Mouse (Mus musculus): ENCODE measurements around the gene Adat3. TPM values are rescaled to one million over a fixed set of nuclear protein-coding genes. Genes with fewer than 3 reads are reported as not detected.
"Not testable (repeated sequence)": the region's sequence is repeated elsewhere in the genome, so short reads cannot be mapped to it uniquely, and the experiment has no call there.

Adat3 gene
- polyA plus RNA-seq, 1 experiment from 2014 or later = 6.7 TPM

GRCm38 (mm10) chr10:80605721-80606120, 3.0 kb downstream of the Adat3 start, which contains the start of gene Gm49322:
TSS of gene Gm49322 (plus strand) at chr10:80606021.
- peaks cover 24% of the 10 kb centered on the region for H3K36me3 ChIP-seq (ENCODE audit: control insufficient read depth, insufficient read depth, low read length)
- not testable (repeated sequence) for H3K27ac ChIP-seq (ENCODE audit: low read length); H3K27me3 ChIP-seq (ENCODE audit: control insufficient read depth, insufficient read depth, low read length); H3K4me3 ChIP-seq (replicated peaks; ENCODE audit: low read length); H3K9ac ChIP-seq (ENCODE audit: low read length); H3K9me3 ChIP-seq (replicated peaks; ENCODE audit: control insufficient read depth, low read length); ATAC-seq (ENCODE audit: insufficient read depth, low FRiP score); H3K4me2 ChIP-seq (ENCODE audit: low read depth, low read length)
- WGBS = 84% methylated on average over 4 of the region's 4 CpGs
- H3K4me1 ChIP-seq (ENCODE audit: control insufficient read depth, insufficient read depth, low read length) = peaks cover 19% of the 10 kb centered on the region

GRCm38 (mm10) chr10:80606306-80606705, 3.6 kb downstream of the Adat3 start:
- H3K9ac ChIP-seq (ENCODE audit: low read length) = no peak overlapping the region
- no peak overlapping the region for H3K27ac ChIP-seq (ENCODE audit: low read length)
- ATAC-seq (ENCODE audit: insufficient read depth, low FRiP score) = peak; percentile 32; the same call in 1 of the 2 replicates

GRCm38 (mm10) chr10:80606737-80607350, 4.2 kb downstream of the Adat3 start:
- Histone ChIP-seq H3K9ac (ENCODE audit: low read length) (no peak overlapping the region), H3K27me3 (ENCODE audit: control insufficient read depth, insufficient read depth, low read length) (no peaks in the 10 kb centered on the region), H3K36me3 (ENCODE audit: control insufficient read depth, insufficient read depth, low read length) (peaks cover 24% of the 10 kb centered on the region), H3K9me3 (replicated peaks; ENCODE audit: control insufficient read depth, low read length) (no peaks in the 10 kb centered on the region), H3K4me1 (ENCODE audit: control insufficient read depth, insufficient read depth, low read length) (peaks cover 19% of the 10 kb centered on the region), H3K4me3 (replicated peaks; ENCODE audit: low read length) (no peak overlapping the region), H3K4me2 (ENCODE audit: low read depth, low read length) (no peak overlapping the region), H3K27ac (ENCODE audit: low read length) (no peak overlapping the region)
- ATAC-seq (ENCODE audit: insufficient read depth, low FRiP score) = no peak
- 94% methylated on average over 34 of the region's 34 CpGs for WGBS

More at GRCm38 (mm10) chr10:80606306-80606705, 3.6 kb downstream of the Adat3 start:
- H3K27me3 ChIP-seq (ENCODE audit: control insufficient read depth, insufficient read depth, low read length) = no peaks in the 10 kb centered on the region
- H3K4me1 ChIP-seq (ENCODE audit: control insufficient read depth, insufficient read depth, low read length) = peaks cover 19% of the 10 kb centered on the region
- H3K4me3 ChIP-seq (replicated peaks; ENCODE audit: low read length) = no peak overlapping the region
- 79% methylated on average over 23 of the region's 23 CpGs for WGBS
- H3K9me3 ChIP-seq (replicated peaks; ENCODE audit: control insufficient read depth, low read length) = no peaks in the 10 kb centered on the region
- H3K36me3 ChIP-seq (ENCODE audit: control insufficient read depth, insufficient read depth, low read length) = peaks cover 24% of the 10 kb centered on the region
- no peak overlapping the region for H3K4me2 ChIP-seq (ENCODE audit: low read depth, low read length)

GRCm38 (mm10) chr10:80608435-80608834, 5.8 kb downstream of the Adat3 start:
- Histone ChIP-seq H3K36me3 (ENCODE audit: control insufficient read depth, insufficient read depth, low read length) (peaks cover 24% of the 10 kb centered on the region), H3K4me3 (replicated peaks; ENCODE audit: low read length) (no peak overlapping the region), H3K9me3 (replicated peaks; ENCODE audit: control insufficient read depth, low read length) (no peaks in the 10 kb centered on the region), H3K4me1 (ENCODE audit: control insufficient read depth, insufficient read depth, low read length) (peaks cover 13% of the 10 kb centered on the region), H3K4me2 (ENCODE audit: low read depth, low read length) (no peak overlapping the region), H3K27me3 (ENCODE audit: control insufficient read depth, insufficient read depth, low read length) (no peaks in the 10 kb centered on the region), H3K9ac (ENCODE audit: low read length) (no peak overlapping the region), H3K27ac (ENCODE audit: low read length) (no peak overlapping the region)
- WGBS = 80% methylated on average over 3 of the region's 3 CpGs
- no peak for ATAC-seq (ENCODE audit: insufficient read depth, low FRiP score)

GRCm38 (mm10) chr10:80609269-80609924, 6.7 kb downstream of the Adat3 start:
- Histone ChIP-seq H3K27me3 (ENCODE audit: control insufficient read depth, insufficient read depth, low read length) (no peaks in the 10 kb centered on the region), H3K4me3 (replicated peaks; ENCODE audit: low read length) (no peak overlapping the region), H3K4me2 (ENCODE audit: low read depth, low read length) (no peak overlapping the region), H3K36me3 (ENCODE audit: control insufficient read depth, insufficient read depth, low read length) (peaks cover 24% of the 10 kb centered on the region), H3K4me1 (ENCODE audit: control insufficient read depth, insufficient read depth, low read length) (peaks cover 3% of the 10 kb centered on the region; the same call in 1 of the 2 replicates), H3K27ac (ENCODE audit: low read length) (no peak overlapping the region), H3K9ac (ENCODE audit: low read length) (no peak overlapping the region), H3K9me3 (replicated peaks; ENCODE audit: control insufficient read depth, low read length) (no peaks in the 10 kb centered on the region)
- no peak for ATAC-seq (ENCODE audit: insufficient read depth, low FRiP score)
- 93% methylated on average over 10 of the region's 10 CpGs for WGBS

GRCm38 (mm10) chr10:80610116-80610785, 7.6 kb downstream of the Adat3 start:
- Histone ChIP-seq H3K9me3 (replicated peaks; ENCODE audit: control insufficient read depth, low read length) (no peaks in the 10 kb centered on the region), H3K4me3 (replicated peaks; ENCODE audit: low read length) (no peak overlapping the region), H3K4me1 (ENCODE audit: control insufficient read depth, insufficient read depth, low read length) (peaks cover 3% of the 10 kb centered on the region; the same call in 1 of the 2 replicates), H3K27ac (ENCODE audit: low read length) (no peak overlapping the region), H3K9ac (ENCODE audit: low read length) (no peak overlapping the region), H3K36me3 (ENCODE audit: control insufficient read depth, insufficient read depth, low read length) (peaks cover 24% of the 10 kb centered on the region), H3K27me3 (ENCODE audit: control insufficient read depth, insufficient read depth, low read length) (no peaks in the 10 kb centered on the region), H3K4me2 (ENCODE audit: low read depth, low read length) (no peak overlapping the region)
- 91% methylated on average over 9 of the region's 9 CpGs for WGBS
- no peak for ATAC-seq (ENCODE audit: insufficient read depth, low FRiP score)

GRCm38 (mm10) chr10:80611024-80611423, 8.3 kb downstream of the Adat3 start:
- no peaks in the 10 kb centered on the region for H3K9me3 ChIP-seq (replicated peaks; ENCODE audit: control insufficient read depth, low read length)
- WGBS = 64% methylated on average over 4 of the region's 4 CpGs
- H3K4me1 ChIP-seq (ENCODE audit: control insufficient read depth, insufficient read depth, low read length) = peaks cover 3% of the 10 kb centered on the region; the same call in 1 of the 2 replicates
- no peak overlapping the region for H3K4me3 ChIP-seq (replicated peaks; ENCODE audit: low read length)
- no peak for ATAC-seq (ENCODE audit: insufficient read depth, low FRiP score)
- no peak overlapping the region for H3K4me2 ChIP-seq (ENCODE audit: low read depth, low read length)
- H3K27me3 ChIP-seq (ENCODE audit: control insufficient read depth, insufficient read depth, low read length) = no peaks in the 10 kb centered on the region
- H3K27ac ChIP-seq (ENCODE audit: low read length) = no peak overlapping the region
- H3K36me3 ChIP-seq (ENCODE audit: control insufficient read depth, insufficient read depth, low read length) = peaks cover 24% of the 10 kb centered on the region
- H3K9ac ChIP-seq (ENCODE audit: low read length) = no peak overlapping the region

GRCm38 (mm10) chr10:80611905-80612304, 9.2 kb downstream of the Adat3 start:
- 85% methylated on average over 3 of the region's 3 CpGs for WGBS
- Histone ChIP-seq H3K9ac (ENCODE audit: low read length) (no peak overlapping the region), H3K9me3 (replicated peaks; ENCODE audit: control insufficient read depth, low read length) (no peaks in the 10 kb centered on the region), H3K27me3 (ENCODE audit: control insufficient read depth, insufficient read depth, low read length) (no peaks in the 10 kb centered on the region), H3K4me2 (ENCODE audit: low read depth, low read length) (no peak overlapping the region), H3K4me1 (ENCODE audit: control insufficient read depth, insufficient read depth, low read length) (no peaks in the 10 kb centered on the region), H3K36me3 (ENCODE audit: control insufficient read depth, insufficient read depth, low read length) (peaks cover 24% of the 10 kb centered on the region), H3K4me3 (replicated peaks; ENCODE audit: low read length) (no peak overlapping the region), H3K27ac (ENCODE audit: low read length) (no peak overlapping the region)
- no peak for ATAC-seq (ENCODE audit: insufficient read depth, low FRiP score)

- no peak for ATAC-seq (ENCODE audit: insufficient read depth, low FRiP score)
- Histone ChIP-seq H3K9me3 (replicated peaks; ENCODE audit: control insufficient read depth, low read length) (no peaks in the 10 kb centered on the region), H3K4me2 (ENCODE audit: low read depth, low read length) (no peak overlapping the region), H3K36me3 (ENCODE audit: control insufficient read depth, insufficient read depth, low read length) (peaks cover 6% of the 10 kb centered on the region; the same call in 1 of the 2 replicates), H3K4me1 (ENCODE audit: control insufficient read depth, insufficient read depth, low read length) (no peaks in the 10 kb centered on the region), H3K4me3 (replicated peaks; ENCODE audit: low read length) (no peak overlapping the region), H3K9ac (ENCODE audit: low read length) (no peak overlapping the region), H3K27me3 (ENCODE audit: control insufficient read depth, insufficient read depth, low read length) (no peaks in the 10 kb centered on the region), H3K27ac (ENCODE audit: low read length) (no peak overlapping the region)
- WGBS = 74% methylated on average over 3 of the region's 3 CpGs
Observed at GRCm38 (mm10) chr10:80613821-80614220, 11.1 kb downstream of the Adat3 start.
